Mouse (Mus musculus): ENCODE data around the gene Ppil4. TPM values are rescaled to one million over a fixed set of nuclear protein-coding genes. Genes with fewer than 3 reads are reported as not detected.

Ppil4 gene
- polyA plus RNA-seq, 1 experiment from 2014 or later: 44.3 TPM

DNA sequence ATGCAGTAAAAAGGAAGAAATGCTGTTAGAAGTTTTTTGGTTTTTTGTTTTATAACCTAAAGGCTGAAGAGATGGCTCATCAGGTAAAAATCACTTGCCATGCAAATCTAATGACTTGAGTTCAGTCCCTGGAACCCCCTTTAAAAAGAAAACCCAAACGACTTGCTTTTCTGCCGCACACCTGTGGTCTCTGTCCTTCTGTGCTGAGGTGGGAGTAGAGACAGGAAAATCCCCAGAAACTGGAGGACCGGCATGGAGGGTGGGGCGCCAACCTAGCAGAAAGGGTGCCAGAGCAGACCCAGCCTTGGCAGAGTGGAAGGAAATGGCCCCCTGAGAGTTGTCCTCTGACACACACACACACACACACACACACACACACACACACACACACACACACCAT, 26.0 kb downstream of the Ppil4 start:
- DNase-seq (ENCODE audit: low spot score): no peak
- Histone ChIP-seq H3K4me1 (replicated peaks; ENCODE audit: control insufficient read depth, insufficient read depth, low read length) (no peaks in the 10 kb centered on the region), H3K36me3 (ENCODE audit: control insufficient read depth, insufficient read depth, low read length) (peaks cover 13% of the 10 kb centered on the region), H3K27ac (ENCODE audit: low read depth, low read length) (no peak overlapping the region), H3K27me3 (replicated peaks; ENCODE audit: control insufficient read depth, insufficient read depth, low read length) (no peaks in the 10 kb centered on the region), H3K9me3 (ENCODE audit: control insufficient read depth, low read length) (no peaks in the 10 kb centered on the region), H3K4me3 (ENCODE audit: low read depth, low read length) (no peak overlapping the region), H3K4me2 (no peak overlapping the region), H3K9ac (ENCODE audit: low read depth, low read length) (no peak overlapping the region)
- no peak for ATAC-seq (replicated peaks; ENCODE audit: low FRiP score)
- WGBS: 83% methylated on average over 4 of the region's 4 CpGs

- Histone ChIP-seq H3K36me3 (ENCODE audit: control insufficient read depth, insufficient read depth, low read length) (peaks cover 14% of the 10 kb centered on the region), H3K27me3 (replicated peaks; ENCODE audit: control insufficient read depth, insufficient read depth, low read length) (no peaks in the 10 kb centered on the region), H3K4me1 (replicated peaks; ENCODE audit: control insufficient read depth, insufficient read depth, low read length) (no peaks in the 10 kb centered on the region), H3K4me2 (no peak overlapping the region), H3K4me3 (ENCODE audit: low read depth, low read length) (no peak overlapping the region), H3K9ac (ENCODE audit: low read depth, low read length) (no peak overlapping the region), H3K9me3 (ENCODE audit: control insufficient read depth, low read length) (no peaks in the 10 kb centered on the region), H3K27ac (ENCODE audit: low read depth, low read length) (no peak overlapping the region)
- 95% methylated on average over 4 of the region's 4 CpGs for WGBS
- ATAC-seq (replicated peaks; ENCODE audit: low FRiP score) (no peak), DNase-seq (ENCODE audit: low spot score) (no peak)
Observed at GRCm38 (mm10) chr10:7819156-7819555, 26.5 kb downstream of the Ppil4 start.

DNA sequence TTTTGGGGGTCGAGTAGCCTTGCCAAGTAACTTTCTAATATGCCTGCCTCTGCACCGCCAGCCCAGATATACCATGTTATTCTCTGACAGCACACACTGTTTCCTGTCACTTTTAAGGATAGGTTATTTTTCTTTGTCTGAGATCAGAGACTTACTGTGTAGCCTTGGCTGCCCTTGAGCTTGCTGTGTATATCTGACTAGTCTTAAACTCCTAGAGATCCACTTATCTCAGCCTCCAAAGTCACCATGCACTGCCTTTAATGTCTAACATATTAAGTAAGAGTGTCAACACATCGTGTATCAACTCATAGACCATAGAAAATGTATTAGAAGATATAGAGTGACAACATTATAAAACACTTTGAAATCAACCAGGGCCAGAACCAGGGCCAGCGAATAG, 26.9 kb downstream of the Ppil4 start:
- 87% methylated on average over 4 of the region's 4 CpGs for whole genome bisulfite sequencing
- Histone ChIP-seq H3K4me3 (ENCODE audit: low read depth, low read length) (no peak overlapping the region), H3K9ac (ENCODE audit: low read depth, low read length) (no peak overlapping the region), H3K36me3 (ENCODE audit: control insufficient read depth, insufficient read depth, low read length) (peaks cover 14% of the 10 kb centered on the region), H3K27ac (ENCODE audit: low read depth, low read length) (no peak overlapping the region), H3K27me3 (replicated peaks; ENCODE audit: control insufficient read depth, insufficient read depth, low read length) (no peaks in the 10 kb centered on the region), H3K4me1 (replicated peaks; ENCODE audit: control insufficient read depth, insufficient read depth, low read length) (no peaks in the 10 kb centered on the region), H3K4me2 (no peak overlapping the region), H3K9me3 (ENCODE audit: control insufficient read depth, low read length) (no peaks in the 10 kb centered on the region)
- DNase-seq (ENCODE audit: low spot score): no peak
- no peak for ATAC-seq (replicated peaks; ENCODE audit: low FRiP score)

DNA sequence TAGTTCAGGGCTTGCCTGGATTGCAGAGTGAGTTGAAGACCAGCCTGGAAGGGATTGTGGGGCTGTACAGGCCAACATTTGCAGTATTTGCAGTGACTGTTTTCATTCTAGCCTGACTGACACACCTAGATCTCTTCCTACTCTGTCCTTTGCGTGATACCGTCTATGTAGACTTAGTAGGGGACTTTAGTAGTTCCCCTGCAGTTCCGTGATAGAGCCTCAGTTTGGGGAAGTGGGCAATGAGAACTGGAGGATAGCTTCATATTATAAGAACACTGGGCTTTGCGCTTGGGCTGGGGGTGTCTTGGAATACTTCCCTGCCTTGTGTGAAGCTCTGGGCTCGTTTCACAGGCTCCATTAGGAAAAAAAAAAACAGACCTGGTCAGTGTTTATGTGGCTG, 27.5 kb downstream of the Ppil4 start:
- DNase-seq (ENCODE audit: low spot score): no peak
- Histone ChIP-seq H3K36me3 (ENCODE audit: control insufficient read depth, insufficient read depth, low read length) (peaks cover 14% of the 10 kb centered on the region), H3K4me3 (ENCODE audit: low read depth, low read length) (no peak overlapping the region), H3K4me2 (no peak overlapping the region), H3K9ac (ENCODE audit: low read depth, low read length) (no peak overlapping the region), H3K4me1 (replicated peaks; ENCODE audit: control insufficient read depth, insufficient read depth, low read length) (no peaks in the 10 kb centered on the region), H3K27ac (ENCODE audit: low read depth, low read length) (no peak overlapping the region), H3K9me3 (ENCODE audit: control insufficient read depth, low read length) (no peaks in the 10 kb centered on the region), H3K27me3 (replicated peaks; ENCODE audit: control insufficient read depth, insufficient read depth, low read length) (no peaks in the 10 kb centered on the region)
- no peak for ATAC-seq (replicated peaks; ENCODE audit: low FRiP score)
- WGBS: 80% methylated on average over 5 of the region's 5 CpGs

DNA sequence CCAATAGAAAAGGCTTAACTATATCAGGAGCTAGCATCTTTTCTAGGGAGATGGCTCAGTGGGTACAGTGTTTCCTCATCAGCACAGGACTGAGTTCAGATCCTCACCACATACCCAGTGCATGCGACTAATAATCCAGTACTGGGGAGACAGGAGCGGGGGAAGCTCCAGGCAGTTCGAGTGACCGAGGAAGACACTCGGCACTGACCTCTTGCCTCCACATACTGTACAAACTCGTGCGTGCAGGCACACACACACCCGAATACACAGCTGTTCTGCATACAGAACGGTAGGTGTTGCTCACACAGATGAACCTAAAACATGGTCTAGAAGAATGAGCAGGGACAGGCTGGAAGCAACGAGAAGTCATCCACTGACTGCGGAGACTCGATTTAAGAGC, 29.3 kb downstream of the Ppil4 start:
- H3K4me3 ChIP-seq (ENCODE audit: low read depth, low read length): no peak overlapping the region
- WGBS: 95% methylated on average over 12 of the region's 12 CpGs
- H3K4me1 ChIP-seq (replicated peaks; ENCODE audit: control insufficient read depth, insufficient read depth, low read length): no peaks in the 10 kb centered on the region
- no peak overlapping the region for H3K9ac ChIP-seq (ENCODE audit: low read depth, low read length)
- H3K9me3 ChIP-seq (ENCODE audit: control insufficient read depth, low read length): no peaks in the 10 kb centered on the region
- H3K27me3 ChIP-seq (replicated peaks; ENCODE audit: control insufficient read depth, insufficient read depth, low read length): no peaks in the 10 kb centered on the region
- peaks cover 14% of the 10 kb centered on the region for H3K36me3 ChIP-seq (ENCODE audit: control insufficient read depth, insufficient read depth, low read length)
- no peak overlapping the region for H3K27ac ChIP-seq (ENCODE audit: low read depth, low read length)
- ATAC-seq (replicated peaks; ENCODE audit: low FRiP score): no peak
- no peak for DNase-seq (ENCODE audit: low spot score)
- H3K4me2 ChIP-seq: no peak overlapping the region

DNA sequence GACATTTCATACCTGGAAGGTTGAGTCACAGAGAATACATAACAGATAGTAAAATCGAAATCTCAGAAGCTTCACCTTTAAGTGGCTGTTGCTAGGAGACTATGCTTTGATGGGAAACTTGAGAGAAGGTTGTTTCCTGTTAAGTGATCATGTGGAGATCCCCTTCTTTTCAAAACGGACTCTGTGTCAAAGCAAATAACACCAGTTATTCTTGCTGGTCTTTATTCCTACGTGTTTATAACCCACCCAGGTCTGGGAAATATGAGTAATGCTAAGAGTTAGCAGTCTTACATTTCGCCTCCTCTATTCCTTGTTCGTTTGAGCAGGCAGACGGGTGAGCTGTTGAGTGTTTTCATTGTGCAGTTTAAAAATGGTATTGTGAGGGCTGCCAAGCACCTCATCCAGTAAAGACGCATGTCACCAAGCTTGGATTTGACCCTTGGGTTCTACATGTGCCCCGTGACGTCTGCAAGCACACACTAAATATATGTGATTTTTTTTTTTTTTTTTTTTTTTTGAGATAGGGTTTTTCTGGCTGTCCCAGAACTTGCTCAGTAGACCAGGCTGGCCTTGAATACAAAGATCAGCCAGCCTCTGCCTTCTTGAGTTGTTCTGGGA, 32.1 kb downstream of the Ppil4 start:
- no peak overlapping the region for H3K4me2 ChIP-seq
- no peak for ATAC-seq (replicated peaks; ENCODE audit: low FRiP score)
- H3K9me3 ChIP-seq (ENCODE audit: control insufficient read depth, low read length): no peaks in the 10 kb centered on the region
- H3K36me3 ChIP-seq (ENCODE audit: control insufficient read depth, insufficient read depth, low read length): peaks cover 11% of the 10 kb centered on the region
- DNase-seq (ENCODE audit: low spot score): no peak
- no peak overlapping the region for H3K27ac ChIP-seq (ENCODE audit: low read depth, low read length)
- H3K4me3 ChIP-seq (ENCODE audit: low read depth, low read length): no peak overlapping the region
- H3K9ac ChIP-seq (ENCODE audit: low read depth, low read length): no peak overlapping the region
- H3K4me1 ChIP-seq (replicated peaks; ENCODE audit: control insufficient read depth, insufficient read depth, low read length): no peaks in the 10 kb centered on the region
- 87% methylated on average over 9 of the region's 9 CpGs for WGBS
- no peaks in the 10 kb centered on the region for H3K27me3 ChIP-seq (replicated peaks; ENCODE audit: control insufficient read depth, insufficient read depth, low read length)

DNA sequence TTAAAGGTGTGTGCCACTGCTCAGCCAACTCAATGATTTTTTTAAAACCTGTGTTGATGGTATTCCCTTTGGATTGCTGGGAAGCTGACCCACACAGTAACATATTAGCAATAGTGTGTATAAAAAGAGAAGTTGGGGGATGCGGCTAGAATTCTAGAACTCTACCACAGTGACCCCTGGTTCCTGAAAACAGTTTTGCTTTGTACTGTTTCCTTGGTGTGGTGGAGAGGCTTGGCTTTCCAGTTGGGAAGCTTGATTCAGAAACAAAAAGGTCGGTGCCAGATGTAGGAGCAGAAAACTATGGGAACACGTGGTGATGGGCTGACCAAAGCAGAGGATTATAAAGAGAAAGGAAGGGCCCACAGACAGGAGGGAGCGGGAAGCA, 32.6 kb downstream of the Ppil4 start:
- H3K27me3 ChIP-seq (replicated peaks; ENCODE audit: control insufficient read depth, insufficient read depth, low read length): no peaks in the 10 kb centered on the region
- no peaks in the 10 kb centered on the region for H3K9me3 ChIP-seq (ENCODE audit: control insufficient read depth, low read length)
- no peaks in the 10 kb centered on the region for H3K4me1 ChIP-seq (replicated peaks; ENCODE audit: control insufficient read depth, insufficient read depth, low read length)
- WGBS: 90% methylated on average over 4 of the region's 4 CpGs
- H3K36me3 ChIP-seq (ENCODE audit: control insufficient read depth, insufficient read depth, low read length): peaks cover 11% of the 10 kb centered on the region
- no peak overlapping the region for H3K4me2 ChIP-seq
- ATAC-seq (replicated peaks; ENCODE audit: low FRiP score) (no peak), DNase-seq (ENCODE audit: low spot score) (no peak)
- H3K4me3 ChIP-seq (ENCODE audit: low read depth, low read length): no peak overlapping the region
- H3K9ac ChIP-seq (ENCODE audit: low read depth, low read length): no peak overlapping the region
- H3K27ac ChIP-seq (ENCODE audit: low read depth, low read length): no peak overlapping the region

GRCm38 (mm10) chr10:7826106-7826505, 33.4 kb downstream of the Ppil4 start:
- 88% methylated on average over 9 of the region's 9 CpGs for WGBS

GRCm38 (mm10) chr10:7832171-7832676, 39.5 kb downstream of the Ppil4 start, which contains the start of gene Zc3h12d:
Gene Zc3h12d, plus strand, starts transcription at chr10:7832470.
- Histone ChIP-seq H3K27ac (ENCODE audit: low read depth, low read length) (no peak within 1 kb of the TSS), H3K4me2 (peak within 1 kb of the TSS; percentile 48), H3K4me3 (ENCODE audit: low read depth, low read length) (peak within 1 kb of the TSS; percentile 6; the same call in 1 of the 2 replicates), H3K27me3 (replicated peaks; ENCODE audit: control insufficient read depth, insufficient read depth, low read length) (no peaks in the 10 kb centered on the region), H3K36me3 (ENCODE audit: control insufficient read depth, insufficient read depth, low read length) (no peaks in the 10 kb centered on the region), H3K9ac (ENCODE audit: low read depth, low read length) (no peak within 1 kb of the TSS), H3K4me1 (replicated peaks; ENCODE audit: control insufficient read depth, insufficient read depth, low read length) (0 out of 2 replicates have a peak, but pooled peaks cover 3% of the 10 kb centered on the region), H3K9me3 (ENCODE audit: control insufficient read depth, low read length) (no peaks in the 10 kb centered on the region)
- 5% methylated on average over 15 of the region's 15 CpGs for WGBS
- DNase-seq (ENCODE audit: low spot score) (peak; percentile 42), ATAC-seq (replicated peaks; ENCODE audit: low FRiP score) (no peak; the same call in 1 of the 2 replicates)

More at GRCm38 (mm10) chr10:7826106-7826505, 33.4 kb downstream of the Ppil4 start:
- Histone ChIP-seq H3K4me1 (replicated peaks; ENCODE audit: control insufficient read depth, insufficient read depth, low read length) (no peaks in the 10 kb centered on the region), H3K27me3 (replicated peaks; ENCODE audit: control insufficient read depth, insufficient read depth, low read length) (no peaks in the 10 kb centered on the region), H3K4me2 (no peak overlapping the region), H3K9ac (ENCODE audit: low read depth, low read length) (no peak overlapping the region), H3K27ac (ENCODE audit: low read depth, low read length) (no peak overlapping the region), H3K36me3 (ENCODE audit: control insufficient read depth, insufficient read depth, low read length) (peaks cover 7% of the 10 kb centered on the region), H3K4me3 (ENCODE audit: low read depth, low read length) (no peak overlapping the region), H3K9me3 (ENCODE audit: control insufficient read depth, low read length) (no peaks in the 10 kb centered on the region)
- DNase-seq (ENCODE audit: low spot score) (no peak), ATAC-seq (replicated peaks; ENCODE audit: low FRiP score) (no peak)

All from liver, embryonic 11.5 days (tissue).